Mouse (Mus musculus) urinary bladder, postnatal 4 days (tissue): ENCODE results near the gene Myo1g.

ENCODE experiments used
- DNase-seq, 2 experiments: peaks; one replicate each; pipeline ENCODE4 v3.0.0; 2021 to 2022; ENCODE audit warnings: low spot score in 2 of 2

Gene Myo1g

DNA sequence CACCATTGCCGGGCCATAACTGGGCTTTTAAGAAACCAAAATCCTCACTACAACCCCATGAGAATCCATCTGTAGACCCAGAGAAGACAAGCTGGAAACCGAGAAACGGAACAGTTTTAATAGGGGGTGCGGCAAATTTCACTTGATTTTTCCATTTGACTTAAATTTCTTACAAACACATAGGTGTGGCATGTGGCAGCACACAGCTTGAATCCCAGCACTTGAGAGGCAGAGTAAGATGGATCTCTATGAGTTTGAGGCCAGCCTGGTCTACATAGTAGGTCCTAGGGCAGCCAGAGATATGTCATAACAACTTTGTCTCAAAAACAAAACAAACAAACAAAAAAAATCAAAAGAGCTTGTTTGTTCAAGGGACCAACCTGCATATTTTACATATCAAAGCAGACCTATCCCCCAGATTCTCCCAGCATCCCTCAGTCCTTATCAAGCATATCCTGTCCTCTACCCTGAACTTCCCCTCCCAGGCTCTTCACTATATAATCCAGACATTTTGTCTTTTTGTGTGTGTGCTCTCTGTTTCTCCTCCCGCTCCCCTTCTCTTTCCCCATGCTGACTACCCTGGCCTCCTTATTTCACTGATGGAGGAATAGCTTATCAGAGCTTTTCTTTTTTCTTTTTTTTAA, 32.6 kb downstream of the Myo1g start:
- DNase-seq, result no peak

- no peak for DNase-seq
Observed at GRCm38 (mm10) chr11:6487496-6487895, 33.3 kb downstream of the Myo1g start.

- no peak for DNase-seq
Observed at GRCm38 (mm10) chr11:6486916-6487315, 33.8 kb downstream of the Myo1g start.

- DNase-seq, result no peak
Observed at GRCm38 (mm10) chr11:6484244-6484959, 36.4 kb downstream of the Myo1g start.

GRCm38 (mm10) chr11:6483103-6483502, 37.7 kb downstream of the Myo1g start:
- no peak for DNase-seq

GRCm38 (mm10) chr11:6481669-6482185, 39.0 kb downstream of the Myo1g start:
- DNase-seq, result peak in 1 of 2 experiments; percentile 42

DNA sequence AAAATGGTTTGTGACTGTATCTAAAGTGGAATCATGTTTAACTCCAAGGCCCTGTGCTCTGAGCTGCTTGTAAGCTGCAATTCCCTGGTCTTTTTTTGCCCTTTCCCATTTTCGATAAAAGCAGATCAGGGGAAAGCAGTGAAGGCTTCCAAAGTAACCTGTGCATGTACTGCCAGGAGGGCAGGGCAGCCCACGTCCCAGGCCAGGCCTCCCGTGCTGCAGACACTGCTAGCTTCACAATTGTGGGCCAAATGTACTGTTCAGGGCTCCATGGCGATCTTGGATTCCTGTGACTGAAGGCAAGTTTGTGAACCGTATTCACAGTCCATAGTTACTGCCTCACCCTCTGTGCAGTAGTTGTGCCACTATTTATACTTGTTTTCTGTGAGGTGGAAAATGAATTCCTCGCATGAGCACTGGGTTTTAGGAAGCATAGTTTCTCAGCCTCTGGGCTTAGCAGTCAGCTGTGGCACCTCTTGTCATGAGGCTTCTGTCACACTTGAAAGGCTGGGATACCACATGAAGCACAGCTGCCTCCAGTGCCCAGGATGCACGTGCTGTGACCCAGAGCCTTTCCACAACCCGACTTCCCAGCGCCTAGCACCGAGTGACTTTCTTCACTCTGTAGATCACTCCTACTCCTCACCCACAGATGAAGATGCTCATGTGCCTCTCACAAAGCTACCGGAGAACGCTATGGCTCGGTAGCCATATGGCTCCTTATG, 39.9 kb downstream of the Myo1g start:
- no peak for DNase-seq

DNA sequence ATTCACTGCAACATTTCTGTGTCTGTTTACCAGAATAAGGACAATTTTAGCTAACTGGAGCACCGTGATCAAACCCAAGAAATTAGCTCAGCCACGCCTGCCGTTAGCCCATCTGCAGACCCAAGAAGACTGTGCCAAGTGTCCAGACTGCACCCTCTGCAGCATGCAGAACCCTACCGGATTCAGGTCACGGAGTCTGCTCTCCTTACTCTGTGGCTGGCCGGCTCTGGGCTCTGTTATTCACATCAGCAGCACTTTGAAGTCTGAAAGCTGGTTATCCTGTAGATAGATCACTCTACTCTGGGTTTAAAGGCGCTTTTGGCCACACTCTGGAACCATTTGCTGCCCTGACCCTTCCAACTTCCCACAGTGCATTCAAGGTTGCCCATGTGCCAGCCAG, 40.6 kb downstream of the Myo1g start:
- no peak for DNase-seq

DNA sequence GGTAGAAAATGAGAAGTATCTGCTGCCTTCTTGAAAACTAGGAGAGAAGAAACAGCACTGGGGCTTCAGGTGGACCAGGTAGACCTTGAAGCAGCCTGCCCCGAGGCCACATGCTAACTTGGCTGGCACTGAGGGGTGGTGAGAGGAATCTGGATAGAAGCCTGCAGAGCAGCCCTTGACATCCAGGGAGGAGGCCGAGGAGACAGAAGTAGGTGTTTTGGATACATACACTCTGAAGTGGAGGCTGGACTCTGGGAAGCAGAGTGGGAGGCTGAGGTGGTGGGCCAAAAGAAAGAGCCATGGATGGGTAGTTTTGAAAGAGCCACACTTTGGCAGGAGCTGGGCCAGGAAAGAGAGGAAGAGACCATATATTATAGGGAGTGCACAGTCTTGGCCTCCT, 41.5 kb downstream of the Myo1g start:
- no peak for DNase-seq

- no peak for DNase-seq
Observed at GRCm38 (mm10) chr11:6477350-6477749, 43.4 kb downstream of the Myo1g start.

DNA sequence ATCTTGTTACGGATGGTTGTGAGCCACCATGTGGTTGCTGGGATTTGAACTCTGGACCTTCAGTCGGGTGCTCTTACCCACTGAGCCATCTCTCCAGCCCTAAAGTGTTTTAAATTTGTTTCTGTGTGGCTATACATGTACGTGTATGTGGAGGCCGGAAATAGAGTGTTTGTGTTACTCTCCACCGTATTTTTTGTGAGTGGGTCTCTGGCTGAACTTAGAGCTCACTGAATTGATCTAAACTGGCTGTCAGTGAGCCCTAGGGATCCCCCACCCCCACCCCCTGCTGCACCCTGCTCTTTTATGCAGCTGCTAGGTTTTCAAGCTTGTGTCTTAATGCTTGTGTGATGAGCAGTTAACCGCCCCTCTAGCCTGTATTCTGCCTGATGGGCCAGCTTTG, 43.9 kb downstream of the Myo1g start:
- no peak for DNase-seq

GRCm38 (mm10) chr11:6475867-6476484, 44.8 kb downstream of the Myo1g start, which contains the start of gene Purb:
Gene Purb (minus strand): TSS chr11:6475917.
- DNase-seq, result peak; percentile 89 to 92

DNA sequence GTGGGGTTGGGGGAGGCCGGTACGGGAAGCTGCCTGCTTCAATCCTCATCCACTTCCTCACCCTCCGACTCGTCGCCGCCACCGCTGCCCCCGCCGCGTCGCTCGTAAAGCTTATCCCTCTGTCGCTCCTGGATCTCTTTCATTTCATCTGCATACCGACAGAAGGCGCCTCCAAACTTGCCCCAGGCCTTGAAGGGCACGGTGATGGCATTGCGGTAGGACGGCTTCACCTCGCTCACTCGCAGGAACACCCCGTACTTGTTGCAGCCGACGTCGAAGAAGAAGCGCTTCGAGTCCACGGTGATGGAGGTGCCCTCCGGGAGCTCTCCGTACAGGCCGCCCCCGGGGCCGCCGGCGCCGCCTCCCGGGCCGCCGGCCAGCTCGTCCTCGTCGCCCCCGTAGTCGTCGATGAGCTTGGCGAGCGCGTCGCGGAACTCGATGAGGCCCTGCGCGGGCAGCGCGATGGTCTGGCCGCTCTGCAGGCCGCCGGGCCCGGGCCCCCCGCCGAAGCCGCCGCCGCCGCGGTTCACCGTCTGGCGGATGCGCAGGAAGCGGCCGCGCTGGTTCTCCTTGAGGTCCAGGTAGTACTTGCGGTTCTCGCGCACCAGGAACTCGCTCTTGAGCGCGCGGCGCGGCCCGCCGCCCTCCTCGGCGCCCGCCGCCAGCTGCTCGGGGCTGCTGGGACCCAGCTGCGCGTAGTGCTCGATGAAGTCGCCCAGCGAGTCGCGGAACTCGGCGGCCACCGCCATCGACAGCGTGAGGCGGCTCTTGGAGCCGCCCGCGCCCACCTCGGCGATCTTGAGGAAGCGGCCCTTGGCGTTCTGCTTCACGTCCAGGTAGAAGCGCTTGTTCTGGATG, 45.7 kb downstream of the Myo1g start:
- peak; percentile 52 to 61 for DNase-seq

DNA sequence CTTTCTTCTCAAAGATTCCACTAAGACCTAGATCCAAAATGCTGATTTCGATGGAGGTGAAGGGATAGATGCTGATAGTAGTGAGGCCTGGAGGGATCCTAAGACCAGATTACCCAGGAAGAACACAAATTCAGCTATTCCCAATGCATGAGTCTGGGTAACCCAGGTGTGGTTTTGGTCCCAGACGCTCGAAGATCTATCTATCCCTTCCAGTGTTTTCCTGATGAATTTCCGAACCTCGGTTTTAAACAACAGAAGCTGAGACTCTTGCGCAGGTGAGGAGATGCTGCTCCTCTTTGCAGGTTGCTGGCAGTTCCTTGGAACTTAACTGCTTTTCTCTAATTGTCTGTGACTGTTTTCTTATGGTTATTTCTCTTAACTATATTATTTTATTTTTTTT, 46.4 kb downstream of the Myo1g start:
- DNase-seq, result no peak

DNA sequence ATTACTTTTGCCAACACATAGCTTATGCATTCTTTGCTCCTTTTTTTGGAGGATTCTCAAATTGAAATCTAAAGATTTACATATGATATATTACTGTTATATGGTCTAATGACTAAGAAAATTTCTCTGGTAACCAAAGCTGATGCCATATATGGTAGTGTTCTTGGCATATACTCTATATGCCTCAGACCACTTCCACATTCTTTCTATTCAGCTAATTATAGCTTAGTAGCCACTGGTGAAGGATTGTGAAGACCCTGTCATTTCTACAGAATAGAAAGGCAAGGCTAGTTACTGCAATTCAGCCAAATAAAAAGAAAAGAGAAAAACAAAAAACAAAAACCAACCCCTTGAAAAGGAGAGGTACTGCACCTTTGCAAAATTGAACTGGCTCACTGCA, 48.7 kb downstream of the Myo1g start:
- DNase-seq, result no peak

DNA sequence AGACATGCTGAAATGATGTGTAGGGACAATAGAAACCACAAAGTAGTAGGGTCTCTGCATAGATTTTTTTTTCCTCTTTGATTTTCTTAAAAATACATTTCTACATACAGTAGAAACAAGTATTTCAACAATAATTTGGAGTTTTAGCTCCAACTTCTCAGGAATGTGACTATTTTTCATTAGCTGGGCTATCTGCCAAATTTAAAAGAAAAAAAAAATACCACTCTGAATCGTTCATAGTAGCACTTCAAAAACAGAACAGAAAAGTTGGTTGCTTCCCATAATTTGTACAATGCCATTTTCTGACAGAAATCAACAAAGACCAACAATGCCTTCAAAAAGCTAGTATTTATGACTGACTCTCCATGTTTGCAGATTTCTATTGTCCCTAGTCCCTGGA, 49.3 kb downstream of the Myo1g start:
- no peak for DNase-seq

DNA sequence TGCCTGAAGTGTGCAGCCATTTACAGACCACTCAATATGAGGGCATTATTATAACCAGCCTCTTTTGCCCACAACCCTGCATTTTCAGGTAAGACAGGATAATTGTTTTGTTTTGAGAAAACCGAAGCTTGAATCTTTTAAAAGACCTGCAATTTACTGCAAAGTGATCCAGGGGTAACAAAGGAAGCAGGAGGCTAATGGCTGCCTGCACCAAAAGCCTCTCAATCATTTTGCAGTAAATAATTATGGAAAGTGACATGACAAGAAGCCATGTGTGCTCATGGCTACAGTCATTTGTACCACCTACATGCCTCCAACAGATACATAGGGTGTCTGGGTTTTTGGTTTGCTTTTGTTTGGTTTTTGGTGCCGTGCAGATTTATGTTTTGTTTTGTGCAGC, 49.7 kb downstream of the Myo1g start:
- DNase-seq, result no peak

GRCm38 (mm10) chr11:6468541-6468940, 52.2 kb downstream of the Myo1g start:
- DNase-seq, result no peak

DNA sequence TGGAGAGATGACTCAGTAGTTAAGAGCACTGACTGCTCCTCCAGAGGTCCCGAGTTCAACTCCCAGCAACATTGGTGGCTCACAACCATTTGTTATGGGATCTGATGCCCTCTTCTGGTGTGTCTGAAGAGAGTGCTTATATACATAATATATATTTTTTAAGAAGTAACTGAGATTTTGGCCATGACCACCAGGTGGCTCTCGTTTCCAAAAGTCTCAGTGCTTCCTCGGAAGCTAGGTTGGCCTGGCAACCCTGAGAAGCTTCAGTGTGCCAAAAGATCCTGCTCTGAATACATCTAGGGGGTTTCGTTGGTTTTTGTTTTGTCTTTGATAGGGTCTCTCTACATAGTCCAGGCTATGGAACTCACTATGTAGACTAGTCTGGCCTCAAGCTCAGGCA, 55.6 kb downstream of the Myo1g start:
- peak in 1 of 2 experiments; percentile 38 for DNase-seq

DNA sequence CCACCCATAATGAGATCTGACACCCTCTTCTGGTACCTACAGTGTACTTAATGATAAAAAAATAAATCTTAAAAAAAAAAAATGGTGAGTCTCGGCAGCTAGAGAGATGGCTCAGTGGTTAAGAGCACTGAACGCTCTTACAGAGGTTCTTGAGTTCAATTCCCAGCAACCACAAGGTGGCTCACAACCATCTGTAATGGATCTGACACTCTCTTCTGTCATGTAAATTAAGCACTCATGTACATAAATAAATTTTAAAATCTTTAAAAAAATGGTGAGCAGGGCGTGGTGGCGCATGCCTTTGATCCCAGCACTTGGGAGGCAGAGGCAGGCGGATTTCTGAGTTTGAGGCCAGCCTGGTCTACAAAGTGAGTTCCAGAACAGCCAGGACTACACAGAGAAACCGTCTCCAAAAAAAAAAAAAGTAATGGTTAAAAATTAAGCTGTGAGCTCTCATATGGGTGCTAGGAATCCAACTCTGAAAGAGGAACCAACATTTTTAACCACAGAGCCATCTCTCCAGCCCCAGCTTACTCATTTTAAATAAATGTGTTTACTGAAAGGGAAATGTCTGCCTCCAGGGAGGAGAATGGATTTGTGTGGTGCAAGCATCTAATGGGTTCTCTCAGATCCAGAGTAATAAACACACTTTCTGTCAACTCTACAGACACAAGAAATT, 57.5 kb downstream of the Myo1g start:
- no peak for DNase-seq
